Mouse (Mus musculus) hindbrain, embryonic 14.5 days (tissue): ENCODE measurements around the gene Nek7. TPM values are rescaled to one million over a fixed set of nuclear protein-coding genes. Genes with fewer than 3 reads are reported as not detected.

Source experiments
- polyA plus RNA-seq: library from polyadenylated mRNA; unstranded; fragments of >200 nt; fragmentation: Nextera tagmentation; extraction: Ambion mirVana; gene quantifications from 2 replicates; pipeline ENCODE4 v1.2.1, GENCODE M21; 2014

The Nek7 gene
- polyA plus RNA-seq, 1 experiment from 2014 or later = 12.4 TPM

Other genes with a start within 250 kb of the Nek7 start
- gene Lhx9, start 228.4 kb upstream of the Nek7 start, polyA plus RNA-seq = 9.5 and 18.5 TPM in 2 replicates
- gene 2310009B15Rik, start 236.7 kb upstream of the Nek7 start, polyA plus RNA-seq = 32.5 and 37.1 TPM in 2 replicates